Mouse (Mus musculus) liver, postnatal 0 days (tissue): ENCODE data around the gene Shmt1. TPM values are rescaled to one million over a fixed set of nuclear protein-coding genes. Genes with fewer than 3 reads are reported as not detected.
A peak's percentile ranks its signal among the peaks of the same experiment; 100 is the strongest.

Experiments
- ATAC-seq: fragments of 200-750 bp; cut with Nextera tagmentation; 2 replicates; pipeline ENCODE4 v1.8.0; 2017; ENCODE audit warnings: mild to moderate bottlenecking, moderate library complexity
- DNase-seq: peaks from one replicate; pipeline ENCODE4 v3.0.0-alpha.2; 2016
- H3K27ac ChIP-seq: fragments of 300-500 bp; sonication (generic); 2 replicates; pipeline ENCODE4 v1.5.1; 2014; ENCODE audit warnings: antibody characterized with exemption, moderate library complexity, mild to moderate bottlenecking, low read depth
- H3K27me3 ChIP-seq: fragments of 300-500 bp; sonication (generic); 2 replicates; pipeline ENCODE4 v1.6.1; 2014; ENCODE audit warnings: low read length, control low read depth, mixed read lengths; ENCODE audit not compliant: insufficient read depth
- H3K36me3 ChIP-seq: fragments of 300-500 bp; sonication (generic); replicated peaks from 2 replicates; pipeline ENCODE4 v1.6.1; 2014; ENCODE audit warnings: mild to moderate bottlenecking, control low read depth, low read length, moderate library complexity, mixed read lengths; ENCODE audit not compliant: insufficient read depth
- H3K4me1 ChIP-seq: fragments of 300-500 bp; sonication (generic); 2 replicates; pipeline ENCODE4 v1.6.1; 2014; ENCODE audit warnings: antibody characterized with exemption, mild to moderate bottlenecking, control low read depth; ENCODE audit not compliant: insufficient read depth
- H3K4me2 ChIP-seq: fragments of 300-500 bp; sonication (generic); 2 replicates; pipeline ENCODE4 v1.6.1; 2014; ENCODE audit warnings: low read depth, mild to moderate bottlenecking, low read length, moderate library complexity, mixed read lengths
- H3K4me3 ChIP-seq: fragments of 300-500 bp; sonication (generic); 2 replicates; pipeline ENCODE4 v1.5.1; 2014; ENCODE audit warnings: low read depth, low read length
- H3K9ac ChIP-seq: fragments of 300-500 bp; sonication (generic); replicated peaks from 2 replicates; pipeline ENCODE4 v1.6.1; 2014; ENCODE audit warnings: mild to moderate bottlenecking, moderate library complexity
- H3K9me3 ChIP-seq: fragments of 300-500 bp; sonication (generic); 2 replicates; pipeline ENCODE4 v1.6.1; 2016; ENCODE audit warnings: mild to moderate bottlenecking, control low read depth, low read length, mixed read lengths
- CTCF ChIP-seq: sonication (generic); IDR thresholded peaks from 2 replicates; pipeline ENCODE4 v1.5.1; 2016; ENCODE audit warnings: antibody characterized with exemption, low read depth
- EP300 ChIP-seq: IDR thresholded peaks from 2 replicates; pipeline ENCODE4 v1.6.1; 2016; ENCODE audit warnings: antibody characterized with exemption, low read depth, mild to moderate bottlenecking
- WGBS: fragments of 180-500 bp; shearing (Covaris S2); extraction: QIAGEN DNeasy Blood & Tissue Kit; methylation state at CpG from one replicate; pipeline ENCODE4 v1.1.7; 2014; ENCODE audit not compliant: insufficient replicate concordance; 5-methylcytosine and 5-hydroxymethylcytosine counted together
- polyA plus RNA-seq: library from polyadenylated mRNA; unstranded; fragments of >200 nt; fragmentation: Nextera tagmentation; extraction: Ambion mirVana; gene quantifications from 2 replicates; pipeline ENCODE4 v1.2.1, GENCODE M21; 2015

Gene Shmt1
- polyA plus RNA-seq, 1 experiment from 2014 or later, result 100 TPM

GRCm38 (mm10) chr11:60836897-60837296 is 25.4 kb upstream of the Shmt1 start:
- no peak overlapping the region for H3K9ac ChIP-seq
- no peak for DNase-seq
- H3K36me3 ChIP-seq, result no peaks in the 10 kb centered on the region
- H3K27ac ChIP-seq, result no peak overlapping the region
- no peaks in the 10 kb centered on the region for H3K27me3 ChIP-seq
- peaks cover 12% of the 10 kb centered on the region; the same call in 1 of the 2 replicates for H3K4me1 ChIP-seq
- WGBS, result 90% methylated on average over 6 of the region's 6 CpGs
- TF ChIP-seq CTCF, result no peak
- no peaks in the 10 kb centered on the region for H3K9me3 ChIP-seq
- no peak overlapping the region for H3K4me2 ChIP-seq
- ATAC-seq, result no peak
- H3K4me3 ChIP-seq, result no peak overlapping the region

- Histone ChIP-seq H3K9ac (peak within 1 kb of the TSS; percentile 68), H3K36me3 (no peaks in the 10 kb centered on the region), H3K27ac (peak within 1 kb of the TSS; percentile 82), H3K4me1 (peaks cover 11% of the 10 kb centered on the region), H3K4me2 (peak within 1 kb of the TSS; percentile 86), H3K4me3 (peak within 1 kb of the TSS; percentile 62), H3K9me3 (no peaks in the 10 kb centered on the region), H3K27me3 (no peaks in the 10 kb centered on the region)
- under 1% methylated on average over 34 of the region's 34 CpGs for WGBS
- DNase-seq (peak; percentile 85), ATAC-seq (peak; percentile 96)
- TF ChIP-seq CTCF (no peak), EP300 (no peak; the same call in 1 of the 2 replicates)
Measured at GRCm38 (mm10) chr11:60830433-60831052, 19.0 kb upstream of the Shmt1 start, which contains the start of gene Dhrs7b. Gene Dhrs7b (plus strand): TSS chr11:60830631.

GRCm38 (mm10) chr11:60828903-60829302 is 17.4 kb upstream of the Shmt1 start:
- WGBS, result 18% methylated on average over 2 of the region's 2 CpGs

GRCm38 (mm10) chr11:60827241-60827945 is 15.9 kb upstream of the Shmt1 start:
- Histone ChIP-seq H3K9ac (no peak overlapping the region), H3K36me3 (no peaks in the 10 kb centered on the region), H3K4me2 (no peak overlapping the region), H3K4me3 (no peak overlapping the region), H3K27me3 (no peaks in the 10 kb centered on the region), H3K27ac (no peak overlapping the region), H3K9me3 (no peaks in the 10 kb centered on the region), H3K4me1 (peaks cover 11% of the 10 kb centered on the region)
- no peak for TF ChIP-seq CTCF
- no peak for TF ChIP-seq EP300
- DNase-seq (no peak), ATAC-seq (no peak)
- 64% methylated on average over 4 of the region's 4 CpGs for WGBS

More at GRCm38 (mm10) chr11:60828903-60829302, 17.4 kb upstream of the Shmt1 start:
- no peak overlapping the region for H3K4me3 ChIP-seq
- no peaks in the 10 kb centered on the region for H3K9me3 ChIP-seq
- no peaks in the 10 kb centered on the region for H3K27me3 ChIP-seq
- ATAC-seq (no peak), DNase-seq (no peak)
- H3K27ac ChIP-seq, result no peak overlapping the region
- no peak overlapping the region for H3K9ac ChIP-seq
- no peak overlapping the region for H3K4me2 ChIP-seq
- H3K36me3 ChIP-seq, result no peaks in the 10 kb centered on the region
- TF ChIP-seq EP300 (no peak), CTCF (peak; percentile 64)
- peaks cover 11% of the 10 kb centered on the region for H3K4me1 ChIP-seq

- Histone ChIP-seq H3K9ac (no peak overlapping the region), H3K4me3 (no peak overlapping the region), H3K4me1 (peaks cover 11% of the 10 kb centered on the region), H3K4me2 (no peak overlapping the region), H3K9me3 (no peaks in the 10 kb centered on the region), H3K27ac (no peak overlapping the region), H3K36me3 (no peaks in the 10 kb centered on the region), H3K27me3 (no peaks in the 10 kb centered on the region)
- no peak for ATAC-seq
- no peak for TF ChIP-seq CTCF
- no peak for TF ChIP-seq EP300
- DNase-seq, result no peak
- 65% methylated on average over 1 of the region's 1 CpGs for WGBS
Measured at GRCm38 (mm10) chr11:60826700-60827099, 15.2 kb upstream of the Shmt1 start.

GRCm38 (mm10) chr11:60825191-60825590 is 13.7 kb upstream of the Shmt1 start:
- Histone ChIP-seq H3K36me3 (no peaks in the 10 kb centered on the region), H3K4me1 (peaks cover 4% of the 10 kb centered on the region), H3K27ac (peak overlapping the region; percentile 41), H3K9me3 (no peaks in the 10 kb centered on the region), H3K9ac (no peak overlapping the region), H3K4me2 (peak overlapping the region; percentile 40), H3K27me3 (no peaks in the 10 kb centered on the region), H3K4me3 (no peak overlapping the region)
- TF ChIP-seq CTCF (no peak), EP300 (peak; percentile 52; the same call in 1 of the 2 replicates)
- no peak for DNase-seq
- 55% methylated on average over 3 of the region's 3 CpGs for WGBS
- ATAC-seq, result peak; percentile 89
